Mouse (Mus musculus) mouse embryonic stem cell (cell line): ENCODE measurements around the gene 2610318N02Rik.
"Not testable (repeated sequence)": the region's sequence is repeated elsewhere in the genome, so short reads cannot be mapped to it uniquely, and the experiment has no call there.

ENCODE experiments used
- in situ Hi-C, 2 experiments: fragments of 300-500 bp; cut with MboI; formaldehyde crosslinking; loops; 1 replicate in 1 of 2; 3 replicates in 1 of 2; pipeline ENCODE4 v1.14.3; 2019 to 2020; ENCODE audit warnings: low sequenced_read_pairs in 2 of 2, low pct_unique_long_range_greater_than_20kb in 1 of 2, mixed read lengths in 1 of 2; ENCODE audit not compliant: unreplicated experiment in 1 of 2

The 2610318N02Rik gene

DNA sequence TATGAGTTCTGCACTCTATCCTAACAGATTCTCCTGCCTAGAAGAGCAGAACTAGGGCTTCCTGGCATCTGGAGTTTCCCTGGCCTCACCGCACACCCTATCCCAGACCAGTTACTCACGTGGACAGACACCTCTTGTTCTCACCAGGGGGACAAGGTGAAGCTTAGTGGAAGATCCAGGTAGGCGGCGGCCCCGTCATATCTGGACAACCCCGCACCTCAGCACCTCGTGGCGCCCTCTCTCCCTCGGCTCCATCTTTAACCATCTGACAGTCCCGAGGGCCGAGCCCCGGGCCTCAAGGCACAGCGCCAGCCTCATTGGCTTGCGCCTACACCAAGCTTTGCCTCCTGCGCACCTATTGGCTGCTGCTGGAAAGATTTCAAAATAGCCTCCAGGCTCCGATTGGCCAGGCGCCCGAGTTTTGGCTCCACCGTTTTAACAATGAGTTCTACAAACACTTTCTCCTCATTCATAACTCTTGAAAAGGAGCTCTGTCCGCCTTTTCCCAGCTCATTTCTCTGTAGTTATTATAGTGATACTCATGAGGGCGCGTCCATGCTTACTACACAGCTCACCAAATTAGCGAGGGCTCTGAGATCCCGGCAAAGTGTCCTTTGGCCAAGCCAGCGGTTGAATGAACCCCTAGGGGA, at the start of gene 2610318N02Rik:
2610318N02Rik (minus strand) TSS at position 297 of the 650 bp plus-strand sequence.
- in situ Hi-C loops: no loop called here

- in situ Hi-C loops: no loop called here
These were observed 43.1 kb upstream of the 2610318N02Rik start for GRCm38 (mm10) chr16:17168049-17168448.

DNA sequence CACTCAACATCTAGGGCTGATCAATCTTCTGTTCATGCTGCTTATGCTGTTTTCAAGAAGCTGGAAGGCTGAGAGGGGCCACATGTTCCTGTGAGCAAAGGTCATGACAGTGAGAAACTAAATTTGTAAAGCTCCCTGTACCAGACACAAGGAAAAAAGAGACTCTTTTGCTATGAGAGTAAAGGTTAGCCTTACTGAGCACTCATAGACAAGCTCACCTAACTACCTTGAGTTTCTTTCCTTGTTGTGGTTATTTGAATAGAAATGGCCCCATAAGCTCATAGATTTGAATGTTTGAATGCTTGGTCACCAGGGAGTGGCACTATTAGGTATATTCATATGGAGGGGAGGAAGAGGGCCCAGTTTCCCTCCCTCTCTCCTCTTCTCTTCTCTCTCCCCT, 42.2 kb upstream of the 2610318N02Rik start:
- in situ Hi-C loops: no loop called here

DNA sequence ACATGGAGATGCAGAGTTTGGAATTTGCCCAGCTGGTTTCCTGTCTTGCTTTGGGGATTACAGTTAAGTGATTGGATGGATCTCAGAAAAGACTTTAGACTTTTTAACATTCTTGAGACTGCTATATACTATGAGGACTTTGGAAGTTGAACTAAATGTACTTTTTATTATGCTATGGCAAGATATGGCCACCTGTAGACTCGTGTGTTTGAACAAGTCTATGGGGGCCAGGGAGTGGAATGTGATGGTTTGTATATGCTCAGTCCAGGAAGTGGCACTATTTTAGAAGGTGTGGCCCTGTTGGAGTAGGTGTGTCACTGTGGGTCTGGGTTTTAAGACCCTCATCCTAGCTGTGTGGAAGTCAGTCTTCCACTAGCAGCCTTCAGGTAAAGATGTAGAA, 40.5 kb upstream of the 2610318N02Rik start:
- in situ Hi-C loops: not testable (repeated sequence)

DNA sequence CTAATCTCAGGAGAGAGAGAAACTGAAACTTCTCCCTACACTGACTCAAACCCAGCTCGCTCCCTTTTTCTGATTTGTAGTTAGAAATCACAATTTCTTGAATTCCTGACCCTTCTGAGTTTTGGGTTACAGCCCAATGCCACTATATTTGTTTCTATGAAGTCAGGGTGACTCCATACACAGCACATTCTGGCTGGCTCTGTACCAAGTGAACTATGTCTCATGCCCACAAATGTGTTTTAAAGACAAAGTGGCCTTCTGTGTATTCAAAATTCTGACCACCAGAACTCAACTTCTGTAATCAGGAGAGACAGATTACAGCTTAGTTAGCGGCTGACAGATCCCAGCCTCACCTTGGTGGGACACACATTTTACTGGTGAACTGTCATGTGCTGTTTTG, 29.4 kb upstream of the 2610318N02Rik start:
- in situ Hi-C loops: no loop called here

GRCm38 (mm10) chr16:17151874-17152273, 26.9 kb upstream of the 2610318N02Rik start:
- in situ Hi-C loops: no loop called here

GRCm38 (mm10) chr16:17150520-17151258, 25.7 kb upstream of the 2610318N02Rik start:
- in situ Hi-C loops: no loop called here

- in situ Hi-C loops: no loop called here
These were observed 23.1 kb upstream of the 2610318N02Rik start for GRCm38 (mm10) chr16:17148084-17148483.

DNA sequence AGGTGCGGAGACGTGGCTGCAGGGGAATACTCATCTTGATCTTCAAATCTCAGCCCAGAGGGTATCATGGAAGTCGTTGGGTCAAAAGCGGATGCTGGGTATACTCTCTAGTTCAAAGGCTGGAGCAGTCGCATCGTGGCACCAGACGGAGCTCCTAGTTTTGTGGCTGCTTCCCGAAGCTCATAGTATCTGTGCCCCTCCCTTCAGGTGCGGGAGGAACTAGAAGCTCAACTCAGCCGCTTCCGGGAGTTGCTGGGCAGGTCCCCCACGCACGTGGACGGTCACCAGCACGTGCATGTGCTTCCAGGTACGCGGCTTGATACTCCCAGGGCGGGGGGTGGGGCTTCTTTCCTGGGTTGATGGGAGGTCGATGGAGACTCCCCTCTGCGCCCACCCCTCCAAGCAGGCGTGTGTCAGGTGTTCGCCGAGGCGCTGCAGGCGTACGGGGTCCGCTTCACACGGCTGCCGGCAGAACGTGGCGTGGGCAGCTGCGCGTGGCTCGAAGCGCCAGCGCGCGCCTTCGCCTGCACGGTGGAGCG, 22.5 kb upstream of the 2610318N02Rik start:
- in situ Hi-C loops: no loop called here

DNA sequence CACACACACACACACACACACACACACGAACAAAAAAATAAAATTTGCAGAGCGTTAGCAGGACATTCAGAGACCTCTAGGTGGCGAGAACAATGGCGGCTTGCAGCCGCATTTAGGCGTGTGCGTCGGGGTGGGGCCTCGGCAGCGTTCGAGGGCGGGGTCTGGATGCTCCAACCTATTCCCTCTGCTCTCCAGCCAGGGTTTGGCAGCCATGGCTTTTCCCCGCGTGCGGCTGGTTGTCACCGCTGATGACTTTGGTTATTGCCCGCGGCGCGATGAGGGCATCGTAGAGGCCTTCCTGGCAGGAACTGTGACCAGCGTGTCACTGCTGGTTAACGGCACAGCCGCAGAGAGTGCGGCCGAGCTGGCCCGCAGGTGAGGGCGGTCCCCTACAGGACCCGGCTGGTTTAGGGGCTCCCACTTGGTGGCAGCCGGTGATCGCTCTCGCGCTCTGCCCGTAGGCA, 21.8 kb upstream of the 2610318N02Rik start, which contains the start of gene Ccdc116:
Ccdc116 (minus strand) TSS at position 458 of the 464 bp plus-strand sequence.
- in situ Hi-C loops: no loop called here

- in situ Hi-C loops: no loop called here
These were observed 19.4 kb upstream of the 2610318N02Rik start, which contains the start of gene Ydjc for GRCm38 (mm10) chr16:17144339-17144738. Gene Ydjc, plus strand, starts transcription at chr16:17144621.

- in situ Hi-C loops: no loop called here
These were observed 12.4 kb upstream of the 2610318N02Rik start for GRCm38 (mm10) chr16:17137355-17137754.

DNA sequence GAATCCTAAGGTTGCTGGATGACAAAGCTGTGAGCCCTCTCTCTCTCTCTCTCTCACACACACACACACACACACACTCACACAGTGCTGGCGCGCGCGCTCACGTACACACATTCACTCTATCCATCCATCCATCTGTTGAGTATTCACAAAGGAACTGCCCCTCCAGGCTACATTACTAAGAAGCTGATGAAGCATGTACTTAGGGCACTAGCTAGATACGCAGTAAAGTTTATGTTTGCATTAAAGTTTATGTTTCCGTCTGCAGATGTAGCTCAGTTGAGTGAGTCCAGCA, 7.9 kb upstream of the 2610318N02Rik start:
- in situ Hi-C loops: no loop called here

GRCm38 (mm10) chr16:17132089-17132905, 7.3 kb upstream of the 2610318N02Rik start, which contains the start of gene Sdf2l1:
Gene Sdf2l1, minus strand, starts transcription at chr16:17132383.
- in situ Hi-C loops: no loop called here

GRCm38 (mm10) chr16:17131191-17132088, 6.5 kb upstream of the 2610318N02Rik start:
- in situ Hi-C loops: no loop called here

- in situ Hi-C loops: no loop called here
These were observed 2.3 kb upstream of the 2610318N02Rik start for GRCm38 (mm10) chr16:17127292-17127691.

DNA sequence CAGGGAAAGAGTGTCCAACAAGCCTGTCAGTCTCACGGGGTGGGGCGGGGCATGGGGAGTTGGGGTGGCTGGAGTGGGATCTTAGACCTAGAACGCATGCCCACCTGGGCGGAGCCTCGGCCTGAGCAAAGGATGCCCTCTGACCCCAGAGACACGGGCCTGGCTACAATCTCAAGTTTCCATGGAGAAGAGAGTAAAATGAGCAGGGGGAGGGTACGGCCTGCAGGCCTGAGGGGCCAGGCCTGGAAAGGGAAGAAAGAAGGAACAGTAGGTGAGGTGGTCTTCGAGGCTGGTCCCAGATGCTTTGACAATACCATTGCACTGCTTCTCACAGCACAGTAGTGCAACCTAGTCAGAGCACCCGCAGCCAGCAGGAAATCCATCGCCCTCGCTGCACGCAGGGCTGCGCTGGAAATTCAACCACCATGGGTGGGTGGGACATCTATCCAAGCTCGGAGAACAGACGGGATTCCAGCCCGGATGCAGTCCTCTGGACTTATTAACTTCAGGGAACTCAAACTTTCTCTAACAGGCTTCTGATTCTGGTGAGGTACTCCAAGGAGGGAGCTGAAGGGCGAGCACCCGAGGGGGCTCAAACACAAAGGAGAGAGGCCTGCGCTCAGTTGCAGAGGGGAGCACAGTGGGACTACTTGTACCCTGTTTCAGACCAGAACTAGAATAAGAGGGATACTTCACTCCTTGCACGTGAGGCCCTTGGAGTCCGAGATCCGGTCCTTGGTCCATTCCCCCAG, 672 bp downstream of the 2610318N02Rik start:
- in situ Hi-C loops: no loop called here
